Mouse (Mus musculus) mature B cell (primary cell): ENCODE results near the gene Tspan31.
"Not testable (repeated sequence)": the region's sequence is repeated elsewhere in the genome, so short reads cannot be mapped to it uniquely, and the experiment has no call there.

Experiments
- in situ Hi-C: fragments of 300-500 bp; cut with MboI; formaldehyde crosslinking; loops from 2 replicates; pipeline ENCODE4 v1.14.3; 2019

The Tspan31 gene

DNA sequence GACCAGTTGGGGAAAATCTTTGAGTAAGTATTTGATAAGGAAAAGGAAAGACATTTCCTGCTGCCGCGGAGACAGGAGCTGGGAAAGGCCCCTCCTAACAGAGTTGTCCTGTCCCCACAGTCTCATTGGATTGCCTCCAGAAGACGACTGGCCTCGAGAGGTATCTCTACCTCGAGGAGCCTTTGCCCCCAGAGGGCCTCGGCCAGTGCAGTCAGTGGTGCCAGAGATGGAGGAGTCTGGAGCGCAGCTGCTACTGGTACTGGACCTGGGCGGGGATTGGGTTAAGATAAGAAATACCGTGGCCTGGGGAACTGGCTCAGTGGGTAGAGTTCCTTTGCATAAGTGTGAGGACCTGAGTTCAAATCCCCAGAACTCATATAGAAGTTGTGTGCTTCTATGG, 4.1 kb downstream of the Tspan31 start:
- in situ Hi-C loops = no loop called here

DNA sequence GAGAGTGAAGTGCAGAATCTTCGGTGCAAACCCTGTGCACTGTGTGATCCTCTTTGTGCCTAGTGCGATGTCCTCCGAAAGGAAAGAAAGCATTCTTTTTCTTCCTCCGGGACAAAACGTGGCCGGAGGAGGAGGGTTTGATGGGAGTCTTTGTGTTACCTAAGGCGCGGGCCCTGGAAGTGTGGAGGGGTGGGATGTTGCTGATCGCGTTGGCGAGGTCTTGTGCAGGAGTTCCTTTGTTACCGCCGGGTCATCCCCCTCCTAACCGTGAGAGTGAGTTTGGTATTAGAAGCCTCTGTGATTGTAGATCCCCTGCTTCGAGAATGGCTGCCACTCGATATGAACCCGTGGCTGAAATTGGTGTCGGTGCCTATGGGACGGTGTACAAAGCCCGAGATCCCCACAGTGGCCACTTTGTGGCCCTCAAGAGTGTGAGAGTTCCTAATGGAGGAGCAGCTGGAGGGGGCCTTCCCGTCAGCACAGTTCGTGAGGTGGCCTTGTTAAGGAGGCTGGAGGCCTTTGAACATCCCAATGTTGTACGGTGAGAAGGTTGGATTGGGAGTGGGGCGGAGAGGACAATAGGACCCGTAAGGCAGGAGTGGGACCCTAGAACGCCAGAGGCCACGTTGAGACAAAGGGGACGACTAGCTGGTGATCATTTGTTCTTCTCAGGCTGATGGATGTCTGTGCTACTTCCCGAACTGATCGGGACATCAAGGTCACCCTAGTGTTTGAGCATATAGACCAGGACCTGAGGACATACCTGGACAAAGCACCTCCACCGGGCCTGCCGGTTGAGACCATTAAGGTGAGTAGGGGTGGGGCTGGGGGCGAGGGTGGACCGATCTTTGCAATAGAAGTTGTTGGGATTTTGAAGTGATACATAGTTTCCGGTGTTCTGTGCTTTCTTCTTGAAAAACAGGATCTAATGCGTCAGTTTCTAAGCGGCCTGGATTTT, 5.9 kb downstream of the Tspan31 start:
- in situ Hi-C loops = no loop called here

DNA sequence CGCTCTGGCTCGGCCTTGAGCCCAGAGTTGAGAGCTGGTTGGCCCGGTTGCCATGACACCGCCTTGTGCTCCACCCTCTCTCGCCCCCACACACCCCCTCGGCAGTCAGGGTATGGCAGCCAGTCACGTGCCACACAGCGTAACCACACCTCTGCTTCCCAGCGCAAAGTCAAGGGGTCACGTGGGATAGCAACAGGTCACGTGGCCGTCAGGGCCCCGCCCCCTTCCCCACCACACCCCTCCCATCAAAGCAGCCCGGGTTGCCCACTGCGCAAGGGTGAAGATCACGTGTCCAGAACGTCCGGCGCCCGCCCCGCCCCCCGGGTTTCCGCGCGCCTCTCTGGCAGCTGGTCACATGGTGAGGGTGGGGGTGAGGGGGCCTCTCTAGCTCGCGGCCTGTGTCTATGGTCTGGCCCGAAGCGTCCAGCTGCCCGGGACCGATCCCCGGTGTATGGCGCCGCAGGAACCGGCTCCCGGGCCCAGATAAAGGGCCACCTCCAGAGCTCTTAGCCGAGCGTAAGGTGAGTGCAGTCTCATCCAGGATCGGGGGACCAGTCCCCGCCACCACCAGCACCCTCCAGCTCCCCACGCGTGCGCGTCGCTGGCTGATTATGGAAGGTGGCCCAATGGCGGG, 6.7 kb downstream of the Tspan31 start, which contains the start of gene Cdk4:
Gene Cdk4, plus strand, starts transcription at position 296 of the 634 bp plus-strand sequence.
- in situ Hi-C loops = no loop called here

DNA sequence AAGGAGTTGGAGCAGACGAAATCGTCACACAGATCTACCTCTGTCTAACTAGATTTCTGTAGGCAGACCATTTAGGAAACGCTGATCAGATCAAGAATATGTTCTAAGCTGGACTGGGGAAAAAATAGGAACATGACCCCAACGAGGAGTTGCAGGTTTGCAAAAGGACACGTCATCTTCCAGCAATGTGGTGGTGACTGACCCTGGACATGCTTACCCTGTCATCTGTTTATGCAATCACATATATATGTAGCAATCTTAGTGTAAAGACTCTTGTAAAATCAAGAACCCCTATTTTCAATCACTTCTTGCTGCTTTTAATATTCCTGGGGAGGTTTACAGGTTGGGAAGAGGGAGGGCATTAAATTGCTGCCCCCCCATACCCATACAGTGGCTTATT, 7.6 kb downstream of the Tspan31 start:
- in situ Hi-C loops = no loop called here

DNA sequence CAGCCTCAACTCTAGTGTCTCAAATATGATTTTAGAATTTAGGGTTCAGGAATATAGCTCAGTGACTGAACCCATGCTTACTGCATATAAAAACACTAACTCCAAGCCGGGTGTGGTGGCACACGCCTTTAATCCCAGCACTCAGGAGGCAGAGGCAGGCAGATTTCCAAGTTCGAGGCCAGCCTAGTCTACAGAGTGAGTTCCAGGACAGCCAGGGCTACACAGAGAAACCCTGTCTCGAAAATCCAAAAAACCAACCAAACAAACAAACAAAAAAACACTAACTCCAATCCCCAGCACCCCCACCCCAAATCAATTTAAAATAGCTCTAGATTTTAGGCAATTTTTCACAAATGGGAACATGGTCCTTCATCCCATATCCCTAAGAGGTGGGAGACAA, 8.0 kb downstream of the Tspan31 start:
- in situ Hi-C loops = not testable (repeated sequence)

DNA sequence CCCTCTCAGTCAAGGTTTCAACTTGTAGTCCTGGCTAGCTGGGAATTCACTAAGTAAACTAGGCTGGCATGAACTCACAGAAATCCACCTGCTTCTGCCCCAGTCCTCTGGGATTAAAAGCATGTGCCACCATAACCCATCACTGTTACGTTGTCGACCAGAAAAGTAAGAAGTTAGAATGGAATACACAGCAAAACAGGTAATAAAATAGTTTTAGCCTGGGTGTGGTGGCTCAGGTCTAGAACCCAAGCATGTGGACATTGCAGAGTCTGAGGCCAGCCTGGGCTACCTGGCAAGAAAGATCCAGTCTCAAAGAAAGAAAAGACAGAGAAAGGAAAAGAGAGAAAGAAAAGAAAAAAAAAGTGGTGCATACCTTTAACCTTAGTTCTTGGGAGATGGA, 8.6 kb downstream of the Tspan31 start:
- in situ Hi-C loops = no loop called here

DNA sequence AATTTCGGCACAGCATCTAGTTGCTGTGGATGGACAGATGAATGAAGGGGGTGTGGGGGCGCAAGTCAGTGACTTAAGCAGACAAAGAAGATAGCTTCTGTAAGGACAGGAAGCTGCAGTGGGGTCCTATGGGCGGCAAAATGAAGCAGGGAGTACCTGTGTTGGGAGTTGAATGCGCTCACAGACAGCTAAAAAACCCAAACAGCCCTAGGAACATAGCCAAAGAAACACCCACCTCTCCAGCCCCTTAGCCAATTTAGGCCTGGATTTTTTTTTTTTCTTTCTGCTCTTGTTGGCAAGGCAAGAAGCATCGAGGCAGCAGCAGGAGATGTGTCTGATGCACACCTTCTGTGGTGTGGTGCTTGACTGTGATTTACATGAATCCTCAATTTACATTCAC, 9.0 kb downstream of the Tspan31 start:
- in situ Hi-C loops = no loop called here

DNA sequence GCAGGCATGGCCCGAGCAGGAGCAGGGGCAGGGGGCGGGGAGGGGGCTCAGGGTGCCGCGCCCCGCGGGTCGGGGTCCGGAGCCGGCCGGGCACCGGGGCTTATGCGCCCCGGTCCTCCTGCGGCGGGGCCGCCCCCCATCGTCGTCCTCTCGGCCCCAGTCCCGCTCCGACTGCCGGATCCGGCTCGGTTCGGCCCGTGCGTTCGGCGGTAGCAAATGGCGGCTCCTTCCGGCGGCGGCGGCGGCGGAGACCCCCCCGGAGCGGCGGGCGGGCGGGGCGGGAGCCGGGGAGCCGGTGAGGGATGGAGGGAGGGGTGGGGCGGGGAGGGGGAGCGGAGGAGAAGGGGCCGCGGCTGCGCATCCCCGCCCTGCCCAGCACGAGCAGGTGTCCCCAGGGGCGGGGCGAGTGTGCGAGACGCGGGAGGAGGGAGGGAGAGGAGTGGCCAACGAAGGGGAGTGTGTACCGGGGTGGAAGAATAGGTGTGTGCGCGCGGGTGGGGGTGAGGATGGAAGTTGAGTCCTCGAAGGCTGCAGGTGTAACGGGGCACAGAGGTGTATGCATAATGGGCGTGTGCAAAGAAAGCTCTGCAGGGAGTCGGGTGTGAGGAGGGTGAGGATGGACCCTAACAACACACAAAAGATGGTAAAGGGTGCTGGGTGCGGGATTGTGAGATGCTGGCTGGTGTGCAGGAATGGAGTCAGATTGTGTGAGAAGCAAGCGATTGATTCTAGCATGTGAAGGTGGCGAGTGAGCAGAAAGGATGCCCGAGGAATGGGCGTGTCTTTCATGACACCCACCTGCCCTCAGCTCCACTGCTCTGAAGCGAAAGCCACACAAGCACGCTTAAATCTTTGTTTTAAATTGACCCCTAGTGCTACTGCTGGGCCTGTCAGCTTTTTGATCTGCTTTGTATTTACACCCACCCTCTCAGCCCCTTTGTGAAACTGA, 9.8 kb downstream of the Tspan31 start, which contains the start of gene March9:
Gene March9, minus strand, starts transcription at position 217 of the 949 bp plus-strand sequence.
- in situ Hi-C loops = no loop called here

DNA sequence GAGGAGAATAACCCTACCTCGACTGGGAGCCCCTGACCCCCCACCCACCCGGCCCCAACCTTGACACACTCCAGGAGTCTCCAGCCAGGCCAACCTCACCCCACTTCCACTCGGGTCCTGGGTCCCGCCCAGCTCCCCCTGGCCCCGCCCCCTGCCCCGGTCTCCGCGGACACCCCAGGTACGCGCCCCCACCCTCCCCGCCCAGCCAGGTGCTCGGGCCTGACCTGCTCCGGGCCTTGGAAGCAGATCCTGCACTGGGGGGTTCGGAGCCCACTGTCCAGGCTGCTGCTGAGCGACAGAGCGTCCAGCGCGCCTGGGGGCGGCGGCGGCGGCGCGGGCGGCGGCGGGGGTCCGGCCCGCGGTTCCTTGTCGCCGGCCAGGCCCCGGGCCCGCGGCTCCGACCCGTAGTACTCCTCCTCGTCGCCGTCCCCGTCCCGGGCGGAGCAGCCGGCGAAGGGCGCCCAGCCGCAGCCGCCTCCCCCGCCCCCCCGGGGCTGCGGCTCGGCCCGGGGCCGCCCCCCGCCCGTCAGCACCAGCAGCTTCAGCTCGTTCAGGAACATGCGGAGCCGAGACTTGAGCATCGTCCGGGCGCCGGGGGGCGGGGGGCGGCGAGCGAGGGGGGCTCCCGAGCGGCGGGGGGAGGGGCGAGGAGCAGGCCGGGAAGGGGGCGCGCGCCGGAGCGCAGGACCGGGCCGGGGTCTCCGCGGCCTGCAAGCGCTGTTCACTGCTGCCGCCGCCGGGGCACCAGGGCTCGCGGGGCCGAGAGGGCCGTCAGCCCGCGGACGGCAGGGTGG, 10.7 kb downstream of the Tspan31 start:
- in situ Hi-C loops = no loop called here

DNA sequence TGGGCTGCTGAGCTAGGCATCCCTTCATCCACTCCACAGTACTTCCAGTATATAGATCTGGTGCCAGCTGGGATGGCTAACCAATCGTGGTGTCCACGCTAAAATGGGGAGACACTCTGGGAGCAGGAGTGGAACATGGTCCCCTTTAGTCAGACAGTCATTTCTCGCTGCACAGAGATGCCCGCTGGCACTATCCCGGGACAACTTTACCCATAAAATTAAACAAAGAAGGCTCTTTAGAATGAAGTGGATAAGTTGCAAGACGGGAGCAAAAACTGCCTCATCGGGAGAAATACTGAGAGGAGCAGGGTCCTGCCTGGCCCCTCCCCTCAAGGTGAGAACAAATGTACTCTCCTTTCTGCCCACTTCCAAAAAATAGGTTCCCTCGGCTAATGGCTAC, 11.4 kb downstream of the Tspan31 start:
- in situ Hi-C loops = no loop called here

DNA sequence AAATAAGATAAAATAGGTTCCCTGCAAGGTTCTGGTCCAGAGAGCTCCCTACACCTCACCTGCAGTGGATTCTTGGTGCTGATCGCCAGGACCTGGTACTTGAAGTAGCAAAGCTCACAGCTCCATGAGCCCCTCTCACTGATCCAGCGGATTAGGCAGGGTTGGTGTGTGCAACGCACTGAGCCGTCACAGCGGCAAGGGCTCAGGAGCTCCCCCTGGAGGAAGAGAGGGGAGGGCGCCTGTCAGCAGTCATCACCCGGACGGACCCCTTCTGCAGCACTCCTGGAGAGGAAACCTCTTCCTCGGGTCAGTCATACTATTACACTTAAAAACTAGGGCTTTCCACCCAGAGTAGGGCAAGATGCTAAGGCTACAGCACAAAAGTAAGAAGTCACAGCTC, 11.9 kb downstream of the Tspan31 start:
- in situ Hi-C loops = no loop called here

DNA sequence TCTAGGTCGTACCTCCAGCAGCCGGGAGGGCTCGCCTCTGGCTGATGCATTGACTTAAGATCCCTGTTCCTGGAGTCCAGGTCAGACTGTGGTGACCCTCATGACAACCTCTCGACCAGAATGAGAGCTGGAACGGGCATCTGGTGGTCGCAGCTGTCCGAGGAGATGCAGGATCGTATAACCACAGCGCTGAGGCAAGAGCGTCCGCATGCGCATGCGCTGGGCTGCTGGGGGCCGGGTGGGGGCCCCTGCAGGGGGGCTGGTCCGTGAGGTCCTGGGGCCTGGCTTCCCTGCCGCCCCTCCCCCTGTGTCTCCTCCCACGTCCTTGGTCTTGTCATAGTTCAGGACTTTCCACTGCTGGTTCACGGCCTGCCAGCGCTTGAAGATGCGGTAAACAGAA, 13.6 kb downstream of the Tspan31 start:
- in situ Hi-C loops = no loop called here

DNA sequence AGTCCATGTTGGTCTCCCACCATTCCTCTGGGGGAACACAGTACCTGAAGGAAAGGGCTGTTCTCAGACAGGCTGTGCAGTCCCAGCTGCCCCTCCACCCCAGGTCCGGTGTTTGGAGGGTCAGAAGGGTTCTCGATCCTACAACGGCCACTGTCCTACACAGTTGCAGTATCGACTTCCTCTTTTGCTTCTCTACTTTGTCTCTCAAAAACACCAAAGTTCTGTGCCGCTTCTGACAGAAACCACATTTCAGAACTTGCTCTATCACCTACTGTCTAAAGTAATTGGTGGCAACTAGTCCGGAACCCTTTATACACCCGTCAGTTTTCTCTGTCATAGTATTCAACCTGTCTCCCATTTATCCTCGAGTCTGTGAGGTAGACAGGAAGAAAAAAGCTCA, 14.7 kb downstream of the Tspan31 start:
- in situ Hi-C loops = no loop called here

DNA sequence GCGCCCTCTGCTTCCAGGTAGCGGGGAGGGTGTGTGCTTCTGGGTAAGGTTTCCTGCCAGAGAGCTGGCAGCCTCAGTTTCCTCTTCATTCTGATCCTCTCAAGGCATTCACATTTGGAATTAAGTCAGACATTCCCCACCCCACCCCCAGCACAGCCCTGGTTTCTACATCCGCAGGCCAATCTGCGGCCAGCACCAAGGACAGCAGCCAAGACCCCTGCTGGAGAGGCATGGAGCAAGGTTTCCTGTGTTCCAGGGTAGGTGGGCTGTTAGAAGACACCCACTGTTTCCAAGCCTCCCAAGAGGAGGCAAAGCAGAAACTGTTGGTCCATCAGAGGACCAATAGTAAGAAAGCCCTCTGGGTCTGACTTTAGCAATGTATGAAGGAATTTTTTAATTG, 15.4 kb downstream of the Tspan31 start:
- in situ Hi-C loops = no loop called here

DNA sequence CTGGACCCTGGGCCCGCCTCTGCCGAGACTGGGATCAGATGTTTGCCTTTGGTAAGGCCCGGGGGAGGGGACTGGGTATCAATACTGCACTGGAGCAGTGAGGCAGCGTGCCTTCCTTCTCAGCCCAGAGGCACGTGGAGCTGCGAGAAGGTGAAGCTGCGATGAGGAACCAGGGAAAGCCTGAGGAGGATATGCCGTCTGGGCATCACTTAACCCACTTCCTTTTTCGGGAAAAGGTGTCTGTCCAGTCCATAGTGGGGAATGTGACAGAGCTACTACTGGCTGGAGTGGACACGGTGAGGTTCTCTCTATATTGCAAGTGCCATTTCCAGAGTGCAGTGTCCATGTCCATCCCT, 20.0 kb downstream of the Tspan31 start:
- in situ Hi-C loops = no loop called here

DNA sequence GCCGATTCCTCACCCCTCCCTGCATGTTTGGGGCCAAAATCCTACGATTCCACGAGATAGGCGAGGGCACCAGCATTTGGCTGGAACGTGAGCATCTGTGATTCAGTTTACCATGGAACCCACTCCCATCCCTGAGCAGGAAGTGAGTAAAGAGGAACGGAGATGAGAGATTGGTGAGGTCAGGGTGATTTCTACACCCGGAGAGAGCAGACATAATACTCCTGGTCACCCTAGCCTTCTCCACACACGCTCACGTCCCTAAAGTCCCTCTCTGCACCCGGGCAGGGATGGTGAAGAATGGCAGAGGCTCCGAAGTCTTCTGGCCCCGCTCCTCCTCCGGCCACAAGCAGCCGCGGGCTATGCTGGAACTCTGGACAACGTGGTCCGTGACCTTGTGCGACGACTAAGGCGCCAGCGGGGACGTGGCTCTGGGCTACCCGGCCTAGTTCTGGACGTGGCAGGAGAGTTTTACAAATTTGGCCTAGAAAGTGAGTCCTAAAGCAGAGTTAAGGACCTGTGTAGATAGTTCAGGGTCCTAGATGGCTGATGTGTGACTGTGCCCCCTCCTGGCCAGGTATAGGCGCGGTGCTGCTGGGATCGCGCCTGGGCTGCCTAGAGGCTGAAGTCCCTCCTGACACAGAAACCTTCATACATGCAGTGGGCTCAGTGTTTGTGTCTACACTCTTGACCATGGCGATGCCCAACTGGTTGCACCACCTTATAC, 20.5 kb downstream of the Tspan31 start:
- in situ Hi-C loops = no loop called here

DNA sequence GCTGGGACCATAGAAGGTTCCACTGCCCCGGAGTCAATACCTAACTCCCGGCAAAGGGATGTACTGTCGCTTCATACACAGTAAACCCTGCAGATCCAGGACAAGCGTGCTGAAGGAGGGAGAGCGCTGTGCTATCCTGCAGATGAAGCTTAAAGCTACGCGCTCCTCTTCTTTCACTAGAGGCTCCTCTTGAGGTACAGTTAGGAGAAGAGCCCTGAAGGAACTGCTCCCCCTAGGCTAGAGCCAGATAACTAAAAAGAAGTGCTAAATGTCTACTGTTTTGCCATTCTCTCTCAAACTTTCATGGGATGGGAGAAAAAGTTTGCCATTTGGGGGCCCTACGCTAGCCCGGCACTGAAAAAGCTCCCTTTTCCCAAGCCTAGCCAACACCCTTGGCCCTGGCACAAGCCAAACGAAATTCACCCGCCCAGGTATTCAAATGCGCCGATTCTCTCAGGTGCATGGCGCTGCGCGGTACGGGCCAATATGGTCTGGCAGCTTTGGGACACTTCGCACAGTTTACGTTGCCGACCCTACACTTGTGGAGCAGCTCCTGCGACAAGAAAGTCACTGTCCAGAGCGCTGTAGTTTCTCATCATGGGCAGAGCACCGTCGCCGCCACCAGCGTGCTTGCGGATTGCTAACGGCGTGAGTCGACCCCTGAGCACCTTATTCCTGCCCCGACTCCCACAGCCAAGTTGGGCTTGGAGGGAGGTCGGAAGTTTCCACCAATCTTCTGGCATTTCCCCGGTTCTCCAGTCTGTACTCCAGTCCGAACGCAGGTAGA, 21.3 kb downstream of the Tspan31 start:
- in situ Hi-C loops = no loop called here

DNA sequence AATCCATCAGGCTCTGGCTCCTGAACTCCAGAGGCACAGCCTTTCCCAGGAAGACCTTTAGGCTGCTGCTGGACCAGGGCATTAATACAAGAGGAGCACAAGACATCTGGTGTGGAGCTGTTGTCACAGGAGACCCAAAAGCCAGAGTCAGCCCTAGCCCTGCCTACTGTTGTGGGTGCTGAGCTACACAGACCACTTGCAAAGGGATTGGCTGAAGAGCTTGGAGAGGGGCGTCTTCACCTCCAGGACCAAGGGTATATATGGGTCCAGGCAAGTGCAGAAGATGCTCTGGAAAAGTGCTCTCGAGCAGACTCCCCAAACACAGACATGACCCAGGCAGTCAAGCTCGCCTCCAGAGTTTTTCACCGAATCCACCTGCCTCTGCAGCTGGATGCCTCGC, 22.1 kb downstream of the Tspan31 start, which contains the start of gene Cyp27b1:
Gene Cyp27b1, plus strand, starts transcription at position 297 of the 400 bp plus-strand sequence.
- in situ Hi-C loops = no loop called here

DNA sequence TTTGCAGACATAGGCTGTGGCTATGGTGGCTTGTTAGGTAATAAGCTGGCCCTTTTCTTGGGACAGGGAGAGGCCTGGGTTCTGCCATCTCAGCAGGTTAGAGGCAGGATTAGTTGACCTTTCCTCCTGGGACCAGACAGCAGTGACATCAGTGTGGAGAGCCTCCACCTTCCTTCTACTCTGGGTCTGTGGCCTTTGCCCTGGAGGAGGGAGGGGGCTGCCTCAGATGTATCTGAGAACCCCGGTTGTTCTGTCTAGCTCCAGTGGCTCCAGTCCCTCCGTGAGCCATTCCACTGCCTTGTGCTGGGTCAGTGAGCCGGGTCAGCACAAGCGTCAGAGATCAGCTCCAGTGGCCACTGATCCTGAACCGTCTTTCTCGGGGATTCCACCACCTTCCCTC, 26.9 kb downstream of the Tspan31 start:
- in situ Hi-C loops = no loop called here
